Mouse (Mus musculus): Measurements from ENCODE around the gene Gm11116.
"Not testable (repeated sequence)": the region's sequence is repeated elsewhere in the genome, so short reads cannot be mapped to it uniquely, and the experiment has no call there.

The Gm11116 gene

GRCm38 (mm10) chr5:88111430-88111829 lies at the start of gene Gm11116:
Gm11116 (minus strand) TSS chr5:88111530.
- DNase-seq = no peak

DNA sequence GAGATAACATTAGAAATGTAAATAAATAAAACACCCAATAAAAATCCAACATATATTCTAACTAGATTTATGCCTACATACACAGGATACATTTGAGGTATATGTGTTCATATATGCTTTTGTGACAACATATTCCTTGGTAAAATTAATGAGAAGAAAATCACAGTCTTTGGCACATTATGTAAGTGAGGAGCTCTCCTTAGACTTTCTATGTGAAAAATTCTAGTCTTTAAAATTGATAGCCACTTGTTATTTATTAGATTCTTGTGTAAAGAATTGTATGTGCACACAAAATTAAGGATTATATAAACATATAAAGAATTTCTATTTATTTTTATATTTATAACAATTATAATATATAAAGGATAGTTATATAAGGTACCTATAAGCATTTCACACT lies 42.7 kb upstream of the Gm11116 start, which contains the start of gene Gm11115:
Gene Gm11115, minus strand, starts transcription at position 101 of the 400 bp plus-strand sequence.
- DNase-seq = no peak

- DNase-seq = not testable (repeated sequence)
These were observed 25.1 kb downstream of the Gm11116 start, which contains the start of gene Smr2 for GRCm38 (mm10) chr5:88086256-88086655. Smr2 (plus strand) TSS chr5:88086556.

Data from thymus, postnatal 14 days (tissue).